Mouse (Mus musculus): ENCODE data around the gene Trnau1ap.

Trnau1ap gene

GRCm38 (mm10) chr4:132329115-132329834 lies at the start of gene Trnau1ap:
Gene Trnau1ap (minus strand): TSS chr4:132329538.
- DNase-seq (ENCODE audit: low read depth, low spot score): peak; percentile 77

GRCm38 (mm10) chr4:132373820-132374219 lies 44.5 kb upstream of the Trnau1ap start:
- no peak for DNase-seq (ENCODE audit: low read depth, low spot score)

- no peak for DNase-seq (ENCODE audit: low read depth, low spot score)
These were observed 40.8 kb upstream of the Trnau1ap start for GRCm38 (mm10) chr4:132369953-132370750.

- DNase-seq (ENCODE audit: low read depth, low spot score): no peak
These were observed 38.3 kb upstream of the Trnau1ap start for GRCm38 (mm10) chr4:132367480-132368201.

- DNase-seq (ENCODE audit: low read depth, low spot score): no peak
These were observed 36.2 kb upstream of the Trnau1ap start for GRCm38 (mm10) chr4:132365450-132366060.

GRCm38 (mm10) chr4:132363487-132363886 lies 34.1 kb upstream of the Trnau1ap start:
- no peak for DNase-seq (ENCODE audit: low read depth, low spot score)

- no peak for DNase-seq (ENCODE audit: low read depth, low spot score)
These were observed 30.2 kb upstream of the Trnau1ap start for GRCm38 (mm10) chr4:132359510-132359909.

GRCm38 (mm10) chr4:132356170-132356569 lies 26.8 kb upstream of the Trnau1ap start:
- peak; percentile 82 for DNase-seq (ENCODE audit: low read depth, low spot score)

- DNase-seq (ENCODE audit: low read depth, low spot score): no peak
These were observed 26.1 kb upstream of the Trnau1ap start for GRCm38 (mm10) chr4:132355403-132355802.

- no peak for DNase-seq (ENCODE audit: low read depth, low spot score)
These were observed 25.2 kb upstream of the Trnau1ap start for GRCm38 (mm10) chr4:132354571-132354970.

GRCm38 (mm10) chr4:132353481-132353885 lies 24.1 kb upstream of the Trnau1ap start, which contains the start of gene Rcc1:
Gene Rcc1 (minus strand): TSS chr4:132353605.
- DNase-seq (ENCODE audit: low read depth, low spot score): peak; percentile 89

GRCm38 (mm10) chr4:132352739-132353138 lies 23.4 kb upstream of the Trnau1ap start:
- DNase-seq (ENCODE audit: low read depth, low spot score): no peak

- DNase-seq (ENCODE audit: low read depth, low spot score): no peak
These were observed 22.1 kb upstream of the Trnau1ap start for GRCm38 (mm10) chr4:132351401-132351800.

- no peak for DNase-seq (ENCODE audit: low read depth, low spot score)
These were observed 21.5 kb upstream of the Trnau1ap start for GRCm38 (mm10) chr4:132350854-132351253.

- no peak for DNase-seq (ENCODE audit: low read depth, low spot score)
These were observed 20.9 kb upstream of the Trnau1ap start for GRCm38 (mm10) chr4:132350123-132350740.

- no peak for DNase-seq (ENCODE audit: low read depth, low spot score)
These were observed 20.3 kb upstream of the Trnau1ap start for GRCm38 (mm10) chr4:132349495-132350122.

GRCm38 (mm10) chr4:132346661-132347060 lies 17.3 kb upstream of the Trnau1ap start:
- DNase-seq (ENCODE audit: low read depth, low spot score): no peak

GRCm38 (mm10) chr4:132346261-132346660 lies 16.9 kb upstream of the Trnau1ap start:
- DNase-seq (ENCODE audit: low read depth, low spot score): no peak

- DNase-seq (ENCODE audit: low read depth, low spot score): no peak
These were observed 16.5 kb upstream of the Trnau1ap start for GRCm38 (mm10) chr4:132345843-132346212.

GRCm38 (mm10) chr4:132345135-132345842 lies 16.0 kb upstream of the Trnau1ap start:
- peak; percentile 86 for DNase-seq (ENCODE audit: low read depth, low spot score)
